Mouse (Mus musculus) midbrain, embryonic 14.5 days (tissue): ENCODE results near the gene Polr3b. TPM values are rescaled to one million over a fixed set of nuclear protein-coding genes. Genes with fewer than 3 reads are reported as not detected.

Experiments used
- ATAC-seq: fragments of 200-750 bp; cut with Nextera tagmentation; 2 replicates; pipeline ENCODE4 v1.8.0; 2017; ENCODE audit warnings: moderate number of reproducible peaks, moderate library complexity; ENCODE audit not compliant: low FRiP score, low TSS enrichment
- DNase-seq: peaks from one replicate; pipeline ENCODE4 v3.0.0-alpha.2; 2015
- H3K27ac ChIP-seq: fragments of 300-500 bp; sonication (generic); replicated peaks from 2 replicates; pipeline ENCODE4 v1.5.1; 2014; ENCODE audit warnings: mild to moderate bottlenecking, low read depth, low read length, moderate library complexity
- H3K27me3 ChIP-seq: fragments of 300-500 bp; sonication (generic); 2 replicates; pipeline ENCODE4 v1.6.1; 2014; ENCODE audit warnings: low read length, control low read depth, mixed read lengths; ENCODE audit not compliant: control insufficient read depth, insufficient read depth
- H3K36me3 ChIP-seq: fragments of 300-500 bp; sonication (generic); 2 replicates; pipeline ENCODE4 v1.6.1; 2014; ENCODE audit warnings: low read length, control low read depth; ENCODE audit not compliant: control insufficient read depth, insufficient read depth
- H3K4me1 ChIP-seq: fragments of 300-500 bp; sonication (generic); 2 replicates; pipeline ENCODE4 v1.6.1; 2014; ENCODE audit warnings: mild to moderate bottlenecking, antibody characterized with exemption, low read length, control low read depth; ENCODE audit not compliant: control insufficient read depth, insufficient read depth
- H3K4me2 ChIP-seq: fragments of 300-500 bp; sonication (generic); 2 replicates; pipeline ENCODE4 v1.6.1; 2014; ENCODE audit warnings: mild to moderate bottlenecking, low read length, moderate library complexity
- H3K4me3 ChIP-seq: fragments of 300-500 bp; sonication (generic); replicated peaks from 2 replicates; pipeline ENCODE4 v1.5.1; 2014; ENCODE audit warnings: low read depth, low read length
- H3K9ac ChIP-seq: fragments of 300-500 bp; sonication (generic); replicated peaks from 2 replicates; pipeline ENCODE4 v1.6.1; 2014; ENCODE audit warnings: mild to moderate bottlenecking, low read length, moderate library complexity
- H3K9me3 ChIP-seq: fragments of 300-500 bp; sonication (generic); 2 replicates; pipeline ENCODE4 v1.6.1; 2016; ENCODE audit warnings: low read length, control low read depth, mixed read lengths; ENCODE audit not compliant: control insufficient read depth
- WGBS: fragments of 180-500 bp; shearing (Covaris S2); extraction: QIAGEN DNeasy Blood & Tissue Kit; methylation state at CpG from one replicate; pipeline ENCODE4 v1.1.7; 2014; 5-methylcytosine and 5-hydroxymethylcytosine counted together
- polyA plus RNA-seq: library from polyadenylated mRNA; unstranded; fragments of >200 nt; fragmentation: Nextera tagmentation; extraction: Ambion mirVana; gene quantifications from 2 replicates; pipeline ENCODE4 v1.2.1, GENCODE M21; 2014

Polr3b gene
- polyA plus RNA-seq, 1 experiment from 2014 or later, result 17.7 TPM

DNA sequence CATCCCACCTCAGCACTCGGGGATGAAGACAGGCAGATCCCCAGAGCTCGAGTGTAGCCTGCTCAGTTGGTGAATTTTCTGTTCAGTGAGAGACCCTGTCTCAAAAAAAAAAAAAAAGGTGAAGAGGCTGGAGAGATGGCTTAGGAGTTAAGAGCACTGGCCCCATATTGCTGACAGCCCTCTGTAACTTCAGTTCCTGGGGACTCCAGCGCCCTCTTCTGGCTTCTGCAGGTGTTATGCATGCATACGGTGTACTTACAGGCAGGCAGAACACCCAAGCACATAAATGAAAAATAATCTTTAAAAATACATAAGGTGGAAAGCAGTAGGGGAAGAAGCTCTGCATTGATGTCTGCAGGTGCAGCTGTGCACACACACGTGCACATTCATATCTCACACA is 9.1 kb downstream of the Polr3b start:
- Histone ChIP-seq H3K27me3 (no peaks in the 10 kb centered on the region), H3K36me3 (peaks cover 44% of the 10 kb centered on the region), H3K4me3 (no peak overlapping the region), H3K4me2 (no peak overlapping the region), H3K9me3 (no peaks in the 10 kb centered on the region), H3K4me1 (no peaks in the 10 kb centered on the region), H3K9ac (no peak overlapping the region), H3K27ac (no peak overlapping the region)
- WGBS, result 62% methylated on average over 5 of the region's 5 CpGs
- ATAC-seq (no peak), DNase-seq (peak; percentile 64)

DNA sequence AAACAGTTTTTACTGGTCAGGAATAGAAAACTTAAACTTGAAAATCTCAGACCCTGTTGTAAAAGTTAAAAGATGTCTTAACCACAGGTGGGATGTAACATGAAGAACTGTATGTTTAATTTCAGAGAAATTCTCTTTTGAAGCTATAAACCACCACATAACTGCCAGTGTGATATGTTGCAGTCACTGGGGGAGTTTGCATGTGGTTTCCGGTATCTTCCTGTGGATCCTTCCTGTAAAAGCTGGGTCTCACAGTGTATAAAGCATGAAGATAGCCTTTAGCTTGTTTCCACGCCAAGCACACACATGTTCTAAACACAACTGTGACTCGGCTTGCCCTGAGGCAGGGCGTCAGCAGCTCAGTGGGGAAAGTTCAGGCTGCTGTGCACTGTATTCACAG is 9.9 kb downstream of the Polr3b start:
- H3K9me3 ChIP-seq, result no peaks in the 10 kb centered on the region
- no peak overlapping the region for H3K4me2 ChIP-seq
- DNase-seq (no peak), ATAC-seq (no peak)
- 89% methylated on average over 4 of the region's 4 CpGs for WGBS
- H3K4me3 ChIP-seq, result no peak overlapping the region
- H3K27me3 ChIP-seq, result no peaks in the 10 kb centered on the region
- H3K36me3 ChIP-seq, result peaks cover 52% of the 10 kb centered on the region
- no peak overlapping the region for H3K9ac ChIP-seq
- no peaks in the 10 kb centered on the region for H3K4me1 ChIP-seq
- H3K27ac ChIP-seq, result no peak overlapping the region

DNA sequence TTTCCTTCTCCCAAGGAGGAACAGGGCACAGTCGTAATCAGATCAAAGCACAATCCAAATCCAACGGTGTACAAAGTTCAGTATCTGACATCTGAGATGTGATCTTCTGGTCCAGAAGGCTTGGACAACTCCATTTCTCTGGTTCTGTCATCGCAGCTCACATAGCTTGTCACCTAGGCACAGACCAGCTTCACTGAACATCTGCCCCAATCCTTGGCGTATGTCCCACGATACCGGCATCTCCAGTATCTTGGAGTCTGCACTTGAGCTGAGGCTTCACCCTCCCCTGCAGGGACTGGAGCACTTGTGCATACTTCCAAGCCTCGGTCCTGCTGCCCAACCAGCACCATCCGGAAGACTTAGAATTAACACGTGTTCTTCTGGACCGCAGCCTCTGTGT is 14.6 kb downstream of the Polr3b start:
- H3K4me3 ChIP-seq, result no peak overlapping the region
- no peak overlapping the region for H3K27ac ChIP-seq
- WGBS, result 95% methylated on average over 10 of the region's 10 CpGs
- H3K9ac ChIP-seq, result no peak overlapping the region
- no peaks in the 10 kb centered on the region for H3K9me3 ChIP-seq
- H3K4me2 ChIP-seq, result no peak overlapping the region
- peaks cover 69% of the 10 kb centered on the region for H3K36me3 ChIP-seq
- no peaks in the 10 kb centered on the region for H3K4me1 ChIP-seq
- ATAC-seq, result no peak
- no peak for DNase-seq
- no peaks in the 10 kb centered on the region for H3K27me3 ChIP-seq

DNA sequence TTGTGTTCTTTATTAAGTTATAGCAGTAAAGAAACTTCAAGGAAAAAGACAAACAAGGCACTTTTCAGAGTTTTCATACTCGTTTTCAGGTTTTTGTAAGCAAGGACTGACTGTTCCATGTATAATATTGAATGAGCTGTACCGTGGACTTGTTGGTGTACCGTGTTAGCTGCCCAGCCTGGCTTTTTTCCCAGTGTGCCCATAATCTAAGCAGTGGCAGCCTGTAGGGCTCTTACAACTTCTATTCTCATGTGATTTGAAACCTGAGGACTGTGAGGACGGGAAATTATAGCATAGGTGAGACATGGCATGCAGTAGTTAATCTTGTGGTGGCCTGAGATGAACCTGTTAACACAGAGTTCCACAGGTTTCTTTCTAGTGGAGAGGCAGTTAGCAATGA is 16.3 kb downstream of the Polr3b start:
- H3K36me3 ChIP-seq, result peaks cover 61% of the 10 kb centered on the region
- WGBS, result 90% methylated on average over 4 of the region's 4 CpGs

DNA sequence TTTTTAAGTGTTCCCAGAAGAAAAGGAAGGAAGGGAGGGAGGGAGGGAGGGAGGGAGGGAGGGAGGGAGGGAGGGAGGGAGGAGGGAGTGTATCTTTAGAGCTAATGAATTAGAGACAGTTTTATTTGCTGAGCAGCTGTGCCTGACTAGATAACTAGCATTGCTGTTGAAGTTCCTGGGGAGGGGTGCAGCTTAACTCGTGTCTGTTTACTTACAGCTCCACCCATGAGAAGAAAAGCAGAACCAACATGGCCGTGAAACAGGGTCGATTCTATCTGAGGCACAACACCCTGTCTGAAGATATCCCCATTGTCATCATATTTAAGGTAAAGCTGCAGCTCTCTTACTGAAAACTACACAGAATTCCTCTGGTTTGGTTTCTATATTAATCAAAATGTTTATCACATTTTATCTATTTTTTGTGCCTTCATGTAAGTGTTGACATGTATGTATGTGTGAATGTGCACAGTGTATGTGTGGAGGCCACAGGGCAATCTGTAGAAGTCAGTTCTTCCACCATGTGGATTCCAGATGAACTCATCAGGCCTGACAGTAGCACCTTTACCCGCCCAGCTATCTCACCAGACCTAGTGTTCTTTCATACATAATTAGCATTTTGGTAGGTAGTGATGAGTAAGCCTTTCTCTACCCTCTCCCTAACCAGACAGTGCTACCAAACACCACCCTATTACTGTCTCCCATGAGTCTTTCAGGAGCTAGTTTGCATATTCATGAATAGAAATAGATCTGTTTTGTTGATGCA is 17.6 kb downstream of the Polr3b start:
- ATAC-seq (no peak), DNase-seq (no peak)
- Histone ChIP-seq H3K4me3 (no peak overlapping the region), H3K9me3 (no peaks in the 10 kb centered on the region), H3K36me3 (peaks cover 58% of the 10 kb centered on the region), H3K9ac (no peak overlapping the region), H3K4me2 (no peak overlapping the region), H3K4me1 (no peaks in the 10 kb centered on the region), H3K27me3 (no peaks in the 10 kb centered on the region), H3K27ac (no peak overlapping the region)
- WGBS, result 85% methylated on average over 4 of the region's 4 CpGs

More for the DNA sequence above, 16.3 kb downstream of the Polr3b start:
- ATAC-seq, result no peak
- Histone ChIP-seq H3K9me3 (no peaks in the 10 kb centered on the region), H3K4me3 (no peak overlapping the region), H3K9ac (no peak overlapping the region), H3K4me1 (no peaks in the 10 kb centered on the region), H3K27ac (no peak overlapping the region), H3K27me3 (no peaks in the 10 kb centered on the region), H3K4me2 (no peak overlapping the region)
- DNase-seq, result no peak

DNA sequence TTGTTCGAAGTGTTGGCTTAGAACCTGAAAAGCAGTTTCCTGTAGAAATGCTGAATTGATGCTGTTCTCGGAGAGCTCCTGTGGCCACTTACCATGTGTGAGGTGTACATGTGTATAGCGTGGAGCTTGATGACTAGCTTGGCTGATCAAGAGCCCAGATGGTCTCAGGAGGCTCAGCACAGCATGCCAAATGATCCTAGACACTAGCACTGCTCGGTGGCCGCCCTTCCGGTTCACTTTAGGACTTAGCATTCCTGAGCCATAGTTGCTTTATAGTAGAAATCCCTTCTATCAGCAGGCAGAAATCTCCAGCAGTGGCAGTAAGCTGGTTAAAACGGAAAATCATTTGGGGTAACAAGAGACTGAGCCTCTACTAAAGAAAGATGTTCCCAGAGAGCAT is 18.8 kb downstream of the Polr3b start:
- no peak overlapping the region for H3K4me2 ChIP-seq
- peaks cover 50% of the 10 kb centered on the region for H3K36me3 ChIP-seq
- H3K27me3 ChIP-seq, result no peaks in the 10 kb centered on the region
- no peak overlapping the region for H3K27ac ChIP-seq
- no peak for ATAC-seq
- H3K4me3 ChIP-seq, result no peak overlapping the region
- H3K9ac ChIP-seq, result no peak overlapping the region
- H3K4me1 ChIP-seq, result no peaks in the 10 kb centered on the region
- H3K9me3 ChIP-seq, result no peaks in the 10 kb centered on the region
- no peak for DNase-seq
- 61% methylated on average over 7 of the region's 7 CpGs for WGBS

DNA sequence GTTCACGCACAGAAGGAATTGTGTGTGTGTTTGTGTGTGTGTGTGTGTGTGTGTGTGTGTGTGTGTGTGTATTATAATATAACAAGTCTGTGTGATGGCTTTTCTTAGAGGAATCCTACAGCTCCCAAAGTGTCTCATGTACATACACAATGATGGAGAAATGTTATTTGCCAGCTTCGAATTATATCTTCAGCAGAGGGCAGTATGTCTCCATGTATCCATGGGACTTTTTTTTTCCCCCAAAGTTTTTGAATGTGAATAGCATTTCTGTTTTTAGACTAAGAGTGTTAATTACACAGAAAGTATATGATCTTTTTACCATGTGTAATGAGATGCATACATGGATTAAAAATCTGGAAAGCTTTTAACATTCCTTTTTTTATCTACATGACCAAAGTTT is 19.5 kb downstream of the Polr3b start:
- Histone ChIP-seq H3K9ac (no peak overlapping the region), H3K27ac (no peak overlapping the region), H3K4me1 (no peaks in the 10 kb centered on the region), H3K4me2 (no peak overlapping the region), H3K36me3 (peaks cover 45% of the 10 kb centered on the region), H3K9me3 (no peaks in the 10 kb centered on the region), H3K4me3 (no peak overlapping the region), H3K27me3 (no peaks in the 10 kb centered on the region)
- DNase-seq (peak; percentile 78), ATAC-seq (no peak)
- 76% methylated on average over 2 of the region's 2 CpGs for WGBS

DNA sequence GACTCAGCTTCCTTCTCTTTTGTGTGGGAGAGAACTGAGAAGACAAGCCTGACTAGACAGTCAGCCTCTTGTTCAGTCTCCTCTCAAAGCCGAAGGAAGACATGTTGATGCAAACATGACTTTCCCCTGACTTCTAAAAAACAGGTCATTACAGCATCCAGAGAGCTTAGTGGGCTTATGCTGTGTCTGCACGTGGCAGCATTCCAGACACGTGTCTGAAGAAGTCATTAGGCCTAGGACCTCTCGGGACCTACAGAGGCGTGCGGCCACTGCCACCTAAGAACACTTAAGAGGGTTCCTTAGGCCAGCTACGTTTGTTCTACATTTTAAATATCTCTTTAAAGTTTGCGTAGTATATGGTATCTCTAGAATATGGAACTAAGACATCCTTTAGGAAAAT is 23.8 kb downstream of the Polr3b start:
- H3K27ac ChIP-seq, result no peak overlapping the region
- DNase-seq (no peak), ATAC-seq (no peak)
- H3K9me3 ChIP-seq, result no peaks in the 10 kb centered on the region
- no peaks in the 10 kb centered on the region for H3K27me3 ChIP-seq
- 70% methylated on average over 8 of the region's 8 CpGs for WGBS
- no peak overlapping the region for H3K4me2 ChIP-seq
- H3K9ac ChIP-seq, result no peak overlapping the region
- H3K4me1 ChIP-seq, result no peaks in the 10 kb centered on the region
- no peak overlapping the region for H3K4me3 ChIP-seq
- peaks cover 31% of the 10 kb centered on the region for H3K36me3 ChIP-seq

DNA sequence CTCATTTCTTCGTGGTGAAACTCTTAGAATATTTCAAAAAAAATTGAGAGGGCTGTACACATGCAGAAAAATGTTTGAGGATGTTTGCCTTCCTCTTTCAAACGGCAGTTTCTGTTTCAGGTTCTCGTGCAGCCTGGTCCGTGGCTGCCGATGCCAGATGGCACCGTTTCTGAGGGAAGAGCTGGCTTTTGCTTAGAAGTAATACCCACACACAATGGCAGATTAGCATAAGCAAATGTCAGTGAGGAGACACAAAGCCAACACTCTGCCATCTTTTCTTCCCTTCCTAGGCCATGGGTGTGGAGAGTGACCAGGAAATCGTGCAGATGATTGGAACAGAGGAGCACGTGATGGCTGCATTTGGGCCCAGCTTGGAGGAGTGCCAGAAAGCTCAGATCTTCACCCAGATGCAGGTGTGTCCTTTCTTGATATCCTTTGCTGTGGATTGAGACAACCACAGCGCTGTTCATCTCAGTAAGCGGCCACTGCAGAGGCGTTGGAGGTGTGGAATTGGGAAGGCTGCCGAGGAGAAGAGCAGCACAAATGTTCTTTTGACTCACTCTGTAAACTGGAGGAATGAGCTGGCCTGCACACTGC is 24.5 kb downstream of the Polr3b start:
- Histone ChIP-seq H3K4me3 (no peak overlapping the region), H3K4me2 (no peak overlapping the region), H3K36me3 (peaks cover 28% of the 10 kb centered on the region), H3K27ac (0 out of 2 replicates have a peak overlapping the region, but pooled peaks have one; percentile 17), H3K9ac (no peak overlapping the region), H3K4me1 (no peaks in the 10 kb centered on the region), H3K27me3 (no peaks in the 10 kb centered on the region), H3K9me3 (no peaks in the 10 kb centered on the region)
- ATAC-seq (no peak; the same call in 1 of the 2 replicates), DNase-seq (peak; percentile 55)
- WGBS, result 63% methylated on average over 12 of the region's 12 CpGs
